Mouse (Mus musculus) right cerebral cortex, postnatal 10 days (tissue): ENCODE measurements at regions not wholly inside any gene's neighbourhood (a gene's known extent, or its start where the extent isn't known, plus 50 kb on each side); places are given as distances from the start of the nearest gene placed in this dataset.

Experiments
- DNase-seq, 2 experiments: peaks; one replicate each; pipeline ENCODE4 v3.0.0; 2021; ENCODE audit warnings: low spot score in 2 of 2

DNA sequence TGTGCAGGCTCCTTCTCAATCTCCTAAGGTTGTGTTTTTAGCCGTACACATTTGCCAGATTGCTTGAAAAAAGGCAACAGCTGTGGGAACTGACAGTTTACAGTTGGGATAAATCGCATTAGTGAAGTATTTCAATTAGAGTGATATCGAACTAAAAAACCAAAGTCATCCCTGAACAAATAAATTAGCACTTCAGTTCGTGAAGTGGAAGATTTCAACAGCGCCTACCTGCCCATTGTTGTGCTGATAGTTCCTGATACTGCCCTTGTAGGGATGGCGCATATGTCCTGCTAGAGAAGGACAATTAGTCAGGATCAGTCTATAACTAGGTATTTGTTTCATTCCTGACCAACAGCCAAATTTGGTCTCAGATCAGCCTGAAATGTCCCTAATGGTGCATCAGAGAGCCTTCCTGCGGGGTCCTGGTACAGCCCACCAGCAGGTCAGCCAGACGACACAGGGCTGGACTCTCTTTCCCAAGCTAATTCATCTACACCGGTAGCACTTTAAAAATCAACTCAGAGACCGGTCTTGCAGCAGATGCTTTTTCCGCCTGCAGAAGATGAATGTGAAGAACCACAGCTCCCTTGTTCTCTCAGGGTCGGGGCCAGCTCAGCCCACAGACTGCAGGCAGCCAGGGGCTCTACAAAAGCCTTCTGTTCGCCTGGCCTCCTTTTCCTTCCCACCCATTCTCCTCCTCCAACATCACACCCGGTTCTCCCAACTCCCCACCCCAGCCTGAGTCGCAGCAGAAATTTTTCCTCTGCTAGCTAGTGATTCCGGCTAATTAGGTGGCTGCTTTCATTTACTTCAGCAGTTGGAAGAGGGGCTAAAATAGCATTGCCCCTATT lies 146.1 kb downstream of the Psat1 start:
- peak; percentile 87 to 91 for DNase-seq

DNA sequence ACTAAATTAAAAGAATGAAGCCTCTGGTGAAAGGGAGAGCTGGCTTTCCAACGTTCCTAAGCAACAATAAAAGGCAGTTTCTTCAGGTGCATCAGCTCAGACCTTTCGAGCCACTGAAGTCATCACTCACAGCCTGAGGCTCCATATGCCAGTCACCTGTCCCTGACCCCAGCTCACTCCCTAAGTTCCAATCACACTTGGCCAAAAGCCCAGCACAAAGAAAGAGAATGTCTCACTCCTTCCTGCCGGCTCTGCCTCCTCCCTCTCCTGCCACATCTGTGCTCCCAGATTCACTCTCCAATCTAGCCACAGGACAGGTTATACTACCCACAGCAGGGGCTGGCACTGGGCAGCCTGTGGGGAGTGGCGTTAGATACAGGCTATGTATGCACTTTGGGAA lies 150.7 kb downstream of the Psat1 start:
- DNase-seq: no peak

DNA sequence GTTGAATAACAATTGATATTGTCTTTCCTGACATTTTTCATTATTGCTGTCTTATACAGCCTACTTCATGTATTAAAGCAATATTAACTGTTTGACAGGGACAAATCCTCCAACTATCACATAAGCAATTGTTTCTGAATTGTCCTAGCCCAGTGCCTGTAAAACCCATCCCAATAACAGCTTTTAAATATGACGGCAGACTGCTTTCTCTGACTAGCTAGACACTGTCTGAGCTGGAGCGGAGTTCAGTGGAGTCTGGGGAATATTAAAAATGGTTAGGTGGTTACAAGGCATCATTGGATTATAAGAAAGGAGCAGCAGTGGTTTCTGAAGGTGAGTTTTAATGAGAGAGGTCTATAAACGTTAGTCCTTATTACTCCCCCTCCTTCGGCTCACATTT lies 155.2 kb downstream of the Psat1 start:
- DNase-seq: no peak

GRCm38 (mm10) chr19:15791264-15791913 lies 155.7 kb downstream of the Psat1 start:
- no peak for DNase-seq

DNA sequence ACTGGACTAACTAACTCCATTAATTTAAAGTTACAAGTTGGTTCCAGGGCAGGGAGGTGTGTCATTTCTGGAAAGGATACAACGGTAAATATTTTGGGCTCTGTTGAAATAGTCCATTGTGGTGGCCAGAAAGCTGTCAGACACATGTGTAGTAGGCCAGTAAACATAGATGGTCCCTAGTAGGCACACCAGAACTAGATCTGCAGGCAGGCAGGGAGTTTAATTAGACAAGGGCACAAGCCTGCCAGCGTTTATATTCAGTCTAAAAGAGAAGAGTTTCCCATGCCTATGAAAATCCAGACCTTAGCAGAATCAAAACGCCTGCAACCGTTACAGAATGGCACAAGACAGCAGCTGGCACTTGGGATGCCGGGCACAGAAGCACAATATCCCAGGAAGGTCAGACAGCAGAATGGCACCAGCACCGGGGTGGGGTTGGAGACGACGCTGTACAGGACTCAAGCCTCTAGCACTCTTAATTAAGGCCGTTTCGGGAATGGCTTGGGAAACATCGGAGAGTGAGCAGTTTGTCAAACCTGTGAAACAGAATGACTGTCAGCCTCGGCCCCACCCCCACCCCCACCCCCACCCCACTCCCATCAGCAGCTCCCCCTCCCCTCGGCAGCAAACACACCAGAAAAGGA lies 156.4 kb downstream of the Psat1 start:
- no peak for DNase-seq

GRCm38 (mm10) chr19:15789741-15790140 lies 157.4 kb downstream of the Psat1 start:
- no peak for DNase-seq

- no peak for DNase-seq
These were observed 162.5 kb downstream of the Psat1 start for GRCm38 (mm10) chr19:15784644-15785043.

GRCm38 (mm10) chr19:15769651-15770050 lies 177.5 kb downstream of the Psat1 start:
- DNase-seq: no peak

- no peak for DNase-seq
These were observed 186.1 kb downstream of the Psat1 start for GRCm38 (mm10) chr19:15761086-15761485.

- DNase-seq: no peak
These were observed 201.9 kb downstream of the Psat1 start for GRCm38 (mm10) chr19:15745026-15745777.

DNA sequence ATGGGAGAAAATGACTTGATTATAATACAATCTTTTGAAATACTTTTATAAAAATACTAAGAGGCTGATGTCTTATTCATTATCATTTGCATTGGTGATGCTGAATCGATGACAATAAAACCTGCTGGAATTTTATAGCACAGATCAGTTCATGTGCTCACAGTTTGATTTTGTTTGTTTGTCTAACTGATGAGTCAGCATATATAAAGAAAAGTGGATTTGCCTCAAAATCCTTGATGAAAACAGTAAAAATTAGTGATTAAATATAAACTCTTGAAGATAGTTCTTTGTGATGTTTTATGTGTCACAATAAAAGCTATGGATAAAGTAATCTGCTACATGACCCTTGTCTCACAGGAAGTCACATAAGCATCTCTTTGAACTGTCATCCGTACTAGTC lies 210.9 kb downstream of the Psat1 start:
- no peak for DNase-seq

- DNase-seq: no peak
These were observed 220.2 kb downstream of the Psat1 start for GRCm38 (mm10) chr19:15726785-15727406.

GRCm38 (mm10) chr19:15692379-15693023 lies 254.6 kb downstream of the Psat1 start:
- DNase-seq: peak in 1 of 2 experiments; percentile 29

- peak; percentile 41 to 54 for DNase-seq
These were observed 277.1 kb downstream of the Psat1 start for GRCm38 (mm10) chr19:15669996-15670395.

- DNase-seq: peak; percentile 30 to 31
These were observed 277.6 kb downstream of the Psat1 start for GRCm38 (mm10) chr19:15669541-15669940.

DNA sequence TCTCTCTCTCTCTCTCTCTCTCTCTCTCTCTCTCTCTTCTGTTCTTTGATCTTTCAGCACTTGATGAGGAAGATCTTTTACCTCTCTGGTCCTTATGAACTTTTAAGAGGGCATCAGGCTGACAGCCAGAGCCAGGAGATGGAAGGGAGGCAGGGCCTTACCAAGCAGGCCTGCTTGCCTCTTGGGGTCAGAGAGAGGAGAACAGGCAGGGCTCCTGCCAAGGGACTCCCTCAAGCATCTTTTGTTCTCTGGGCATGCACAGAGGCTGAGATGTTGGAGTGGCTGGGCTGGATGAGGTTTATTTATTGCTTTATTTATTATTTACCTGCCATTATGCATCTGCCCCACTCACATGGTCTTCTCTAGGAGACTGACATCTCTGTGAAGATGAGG lies 278.5 kb downstream of the Psat1 start:
- peak in 1 of 2 experiments; percentile 30 for DNase-seq

DNA sequence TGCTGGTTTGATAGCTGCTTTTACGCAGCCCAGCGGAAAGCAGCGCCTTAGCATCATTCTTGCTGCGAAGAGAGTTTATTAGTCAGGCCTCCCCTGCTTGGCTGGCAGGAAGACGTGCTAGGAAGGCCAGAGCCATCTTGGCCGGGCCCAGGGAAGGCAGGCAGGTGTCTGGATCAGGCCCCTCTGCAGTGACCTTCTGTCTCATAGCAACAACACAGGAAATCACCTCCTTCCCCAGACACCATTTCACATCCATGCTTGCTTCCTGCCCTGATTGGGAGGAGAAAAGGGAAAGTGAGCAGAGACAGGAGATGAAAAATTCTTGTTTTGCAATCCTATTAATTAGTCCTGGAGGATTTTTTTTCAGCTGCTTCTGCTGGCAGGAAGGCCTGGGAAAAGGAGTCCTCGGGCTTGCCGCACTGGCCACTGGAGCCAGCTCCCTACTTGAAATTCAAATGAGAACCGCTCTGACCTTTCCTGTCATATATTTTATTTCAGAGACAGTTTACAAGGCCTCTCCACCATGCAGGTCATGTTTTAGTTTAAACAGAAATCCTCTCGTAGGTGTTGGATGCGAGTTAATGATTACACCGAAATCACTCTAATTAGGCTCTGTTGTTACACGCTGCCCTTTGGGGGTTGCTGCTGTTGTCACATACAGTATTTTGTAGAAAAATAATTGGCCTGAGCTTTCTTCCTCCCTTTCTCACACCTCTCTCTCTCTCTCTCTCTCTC lies 279.1 kb downstream of the Psat1 start:
- peak; percentile 56 to 62 for DNase-seq

GRCm38 (mm10) chr19:15663659-15664255 lies 283.4 kb downstream of the Psat1 start:
- no peak for DNase-seq

- no peak for DNase-seq
These were observed 288.5 kb downstream of the Psat1 start for GRCm38 (mm10) chr19:15658611-15659010.

DNA sequence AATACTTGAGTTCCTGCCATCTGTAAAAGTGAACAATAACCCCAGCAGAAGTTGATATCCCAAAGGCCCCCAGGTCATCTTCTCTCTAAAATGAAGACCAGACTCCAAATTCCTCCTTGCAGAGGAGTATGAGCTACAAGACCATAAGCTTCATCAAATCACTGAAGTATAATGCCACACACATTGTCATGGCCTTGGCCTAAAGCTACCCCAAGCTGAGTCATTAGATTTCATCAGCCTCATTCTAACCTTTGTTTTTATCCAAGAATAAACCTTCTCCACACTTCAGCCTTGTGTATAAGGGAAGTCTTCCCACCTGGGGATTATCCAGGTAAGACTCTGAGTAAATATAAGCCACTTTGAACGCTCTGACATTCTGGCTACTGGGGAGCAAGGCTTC lies 289.3 kb downstream of the Psat1 start:
- no peak for DNase-seq
